ENCODE assay signal across 20 mouse cellular contexts in the genomic region with DNA sequence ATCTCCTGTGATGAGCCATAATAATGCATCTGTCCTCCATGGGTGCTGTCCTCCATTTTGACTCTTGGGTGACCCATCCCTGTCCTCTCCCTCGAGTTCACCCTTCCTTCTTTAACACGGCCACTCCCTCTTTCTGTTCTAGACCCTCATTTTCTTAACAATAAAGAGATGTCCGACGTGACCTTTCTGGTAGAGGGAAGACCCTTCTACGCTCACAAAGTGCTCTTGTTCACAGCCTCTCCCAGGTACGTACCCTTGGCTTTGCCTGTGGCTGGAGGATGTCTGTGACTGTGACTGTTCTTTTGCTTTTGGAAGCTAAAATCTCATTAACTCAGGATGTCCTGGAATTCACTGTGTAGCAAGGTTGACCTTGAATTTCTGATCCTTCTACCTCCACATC.
DNase-seq lines count a peak whose midpoint lies in the region; ATAC-seq and TF ChIP-seq lines count a peak whose summit lies in the region.
"Had no signal": no experiment of that assay in that cellular context is flagged by ENCODE, and none has a peak within 500 bp of the region (broad histone marks: within the 10 kb centered on the region; RNA-seq: fewer than 3 reads in every experiment).

No protein-coding gene starts in this region.

- 0 out of 2 replicates have a peak overlapping the region, but pooled peaks have one; percentile 14 for H3K4me3 ChIP-seq in E14TG2a.4 (replicated peaks; ENCODE audit: low read length)
- H3K4me3 ChIP-seq in forebrain, embryonic 12.5 days (replicated peaks): no peak overlapping the region
- H3K4me3 ChIP-seq: embryonic facial prominence, embryonic 10.5 days; embryonic facial prominence, embryonic 12.5 days had no signal

- H3K27ac ChIP-seq in forebrain, embryonic 12.5 days: no peak overlapping the region
- H3K27ac ChIP-seq: embryonic facial prominence, embryonic 10.5 days; embryonic facial prominence, embryonic 12.5 days had no signal

- no peaks in the 10 kb centered on the region for H3K9me3 ChIP-seq in E14TG2a.4 (ENCODE audit: low read length)
- H3K9me3 ChIP-seq in forebrain, embryonic 12.5 days: no peaks in the 10 kb centered on the region
- H3K9me3 ChIP-seq: embryonic facial prominence, embryonic 10.5 days; embryonic facial prominence, embryonic 12.5 days had no signal

- ATAC-seq in forebrain, embryonic 12.5 days (ENCODE audit: low FRiP score): no peak
- ATAC-seq: CD4-positive, CD25-positive, alpha-beta regulatory T cell, adult 4 months; forebrain, embryonic 14.5 days; forebrain, embryonic 16.5 days had no signal

- peak; percentile 74 for DNase-seq in ES-CJ7 (ENCODE audit: low read depth, low spot score)
- peak; percentile 46 for DNase-seq in ZHBTc4 (ENCODE audit: low read depth, low spot score)
- no peak for DNase-seq in kidney, adult 18-20 months
- DNase-seq: adrenal gland, adult 2 months; adrenal gland, postnatal 10 days; adrenal gland, postnatal 25 days; B cell, adult 2 months; cerebellum, adult 11 months; cerebellum, adult 18-20 months; cerebellum, adult 9-10 months; cerebellum, postnatal 10 days; cerebellum, postnatal 25 days had no signal

- no peak overlapping the region for H3K9ac ChIP-seq in forebrain, embryonic 12.5 days
- H3K9ac ChIP-seq: embryonic facial prominence, embryonic 12.5 days had no signal

- H3K36me3 ChIP-seq in E14TG2a.4 (ENCODE audit: insufficient read depth, low read length): no peaks in the 10 kb centered on the region
- no peaks in the 10 kb centered on the region for H3K36me3 ChIP-seq in forebrain, embryonic 12.5 days (replicated peaks)
- H3K36me3 ChIP-seq: embryonic facial prominence, embryonic 10.5 days; embryonic facial prominence, embryonic 12.5 days had no signal

- H3K4me1 ChIP-seq in E14TG2a.4 (replicated peaks; ENCODE audit: low read depth, low read length): peaks cover 71% of the 10 kb centered on the region
- H3K4me1 ChIP-seq in forebrain, embryonic 12.5 days: no peaks in the 10 kb centered on the region
- H3K4me1 ChIP-seq: embryonic facial prominence, embryonic 10.5 days; embryonic facial prominence, embryonic 12.5 days had no signal

- WGBS in forebrain, embryonic 12.5 days: 83% methylated on average over 6 of the region's 6 CpGs

- peaks cover 11% of the 10 kb centered on the region; the same call in 1 of the 2 replicates for H3K27me3 ChIP-seq in E14TG2a.4 (ENCODE audit: insufficient read depth, low read length)
- H3K27me3 ChIP-seq in forebrain, embryonic 12.5 days: no peaks in the 10 kb centered on the region
- H3K27me3 ChIP-seq: CH12.LX; embryonic facial prominence, embryonic 12.5 days had no signal

- TF ChIP-seq CTCF in E14TG2a.4 (conservative IDR thresholded peaks at IDR 0.05; ENCODE audit: low read length): no peak

- H3K4me2 ChIP-seq in forebrain, embryonic 12.5 days: no peak overlapping the region
- H3K4me2 ChIP-seq: embryonic facial prominence, embryonic 12.5 days had no signal
